Mouse (Mus musculus): Measurements from ENCODE around the gene Alkbh6.

DNA sequence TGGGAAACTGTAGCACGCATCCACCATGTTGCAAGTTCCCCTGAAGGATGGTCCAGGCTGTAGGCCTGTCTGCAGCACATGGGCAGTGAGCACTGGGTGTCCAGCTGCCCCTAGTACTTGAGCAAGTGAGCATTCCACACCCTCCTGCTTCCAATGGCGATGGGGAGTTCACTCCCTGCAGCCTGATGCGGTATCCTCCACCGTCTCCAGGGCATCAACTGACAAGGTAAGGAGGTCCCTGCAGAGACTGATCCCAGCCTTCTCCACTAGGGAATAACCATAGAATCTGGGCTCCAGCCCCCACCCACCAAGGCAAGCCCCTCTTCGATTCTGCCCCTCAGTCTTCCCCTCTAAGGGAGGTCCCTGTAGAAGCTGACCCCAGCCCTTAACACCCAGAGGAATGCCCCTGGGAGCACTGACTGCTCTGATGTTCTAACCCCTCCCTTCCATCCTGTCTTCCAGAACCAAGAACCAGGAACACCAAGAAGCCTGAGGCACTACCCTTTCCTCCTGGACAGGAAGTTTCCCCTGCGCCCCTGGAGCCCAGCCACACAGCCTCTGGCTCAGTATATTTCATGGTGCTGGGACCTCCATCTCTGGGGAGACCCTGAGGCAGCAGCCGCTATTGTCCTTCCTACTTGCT lies 19.3 kb upstream of the Alkbh6 start:
- TF ChIP-seq POLR2A (IDR thresholded peaks at IDR 0.05; ENCODE audit: borderline replicate concordance, control insufficient read depth, low read depth, low read length) (no peak), CTCF (IDR thresholded peaks at IDR 0.05; ENCODE audit: control insufficient read depth, insufficient read depth, low read length) (no peak)
